Mouse (Mus musculus): ENCODE results near the gene Scarf1. TPM values are rescaled to one million over a fixed set of nuclear protein-coding genes. Genes with fewer than 3 reads are reported as not detected.

Gene Scarf1
- polyA plus RNA-seq, 1 experiment from 2014 or later: 2.7 TPM

- H3K4me1 ChIP-seq (ENCODE audit: control insufficient read depth, insufficient read depth, low read length): peaks cover 10% of the 10 kb centered on the region
- H3K9ac ChIP-seq (ENCODE audit: low read length): no peak overlapping the region
- H3K9me3 ChIP-seq (replicated peaks; ENCODE audit: control insufficient read depth, low read length): no peaks in the 10 kb centered on the region
- ATAC-seq (no peak), DNase-seq (ENCODE audit: low spot score) (no peak)
- no peaks in the 10 kb centered on the region for H3K27me3 ChIP-seq (replicated peaks; ENCODE audit: control insufficient read depth, insufficient read depth, low read length)
- H3K27ac ChIP-seq (ENCODE audit: low read depth, low read length): no peak overlapping the region
- peaks cover 40% of the 10 kb centered on the region for H3K36me3 ChIP-seq (ENCODE audit: control insufficient read depth, insufficient read depth, low read length)
- 90% methylated on average over 17 of the region's 17 CpGs for WGBS
- H3K4me2 ChIP-seq (ENCODE audit: low read length): no peak overlapping the region
- H3K4me3 ChIP-seq (ENCODE audit: low read depth, low read length): no peak overlapping the region
Observed at GRCm38 (mm10) chr11:75570375-75571125, 57.2 kb downstream of the Scarf1 start.

DNA sequence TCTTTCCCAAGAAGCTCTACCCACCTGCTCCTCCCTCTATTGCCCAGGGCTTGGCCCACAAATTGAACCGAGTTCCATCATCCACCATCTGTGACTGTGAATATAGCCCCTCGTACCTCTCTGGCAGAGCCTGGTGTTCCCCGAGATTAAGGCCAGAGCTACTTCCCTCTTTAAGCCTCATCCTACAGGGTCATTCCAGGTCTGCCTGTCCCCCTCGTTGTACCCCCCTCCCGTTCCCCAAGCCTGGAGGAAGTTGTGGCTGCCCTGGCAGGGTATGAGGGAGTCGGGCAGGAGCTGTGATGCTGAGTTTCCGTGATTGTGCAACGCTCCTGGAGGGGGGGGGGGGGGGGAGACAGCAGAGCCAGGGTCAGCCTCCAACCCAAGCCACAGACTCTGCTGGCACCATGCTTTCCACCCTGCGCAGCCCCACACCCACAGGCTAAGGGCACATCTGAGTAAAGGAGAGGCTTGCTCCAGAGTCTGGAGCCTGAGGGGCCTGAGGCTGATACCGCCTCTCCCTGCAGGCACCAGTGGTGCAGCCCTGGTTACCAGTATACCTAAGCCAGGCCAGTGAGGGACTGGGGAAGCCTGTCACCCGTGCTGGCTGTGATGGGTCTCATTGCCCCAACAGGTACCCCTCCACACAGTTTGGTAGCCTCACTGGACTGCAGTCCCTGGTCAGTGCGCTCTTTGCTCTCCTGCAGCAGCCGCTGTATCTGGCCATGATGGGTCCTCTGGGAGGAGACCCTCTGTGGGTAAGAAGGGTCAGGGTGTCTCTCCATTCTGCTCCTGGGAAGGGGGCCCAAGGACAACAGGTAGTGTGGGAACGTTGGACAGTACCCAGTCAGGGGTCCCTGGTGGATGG lies 58.0 kb downstream of the Scarf1 start:
- DNase-seq (ENCODE audit: low spot score): no peak
- Histone ChIP-seq H3K36me3 (ENCODE audit: control insufficient read depth, insufficient read depth, low read length) (peaks cover 36% of the 10 kb centered on the region), H3K4me3 (ENCODE audit: low read depth, low read length) (no peak overlapping the region), H3K4me2 (ENCODE audit: low read length) (no peak overlapping the region), H3K27me3 (replicated peaks; ENCODE audit: control insufficient read depth, insufficient read depth, low read length) (no peaks in the 10 kb centered on the region), H3K9me3 (replicated peaks; ENCODE audit: control insufficient read depth, low read length) (no peaks in the 10 kb centered on the region), H3K27ac (ENCODE audit: low read depth, low read length) (no peak overlapping the region), H3K4me1 (ENCODE audit: control insufficient read depth, insufficient read depth, low read length) (peaks cover 10% of the 10 kb centered on the region), H3K9ac (ENCODE audit: low read length) (no peak overlapping the region)
- 75% methylated on average over 13 of the region's 14 CpGs for WGBS
- no peak for ATAC-seq

DNA sequence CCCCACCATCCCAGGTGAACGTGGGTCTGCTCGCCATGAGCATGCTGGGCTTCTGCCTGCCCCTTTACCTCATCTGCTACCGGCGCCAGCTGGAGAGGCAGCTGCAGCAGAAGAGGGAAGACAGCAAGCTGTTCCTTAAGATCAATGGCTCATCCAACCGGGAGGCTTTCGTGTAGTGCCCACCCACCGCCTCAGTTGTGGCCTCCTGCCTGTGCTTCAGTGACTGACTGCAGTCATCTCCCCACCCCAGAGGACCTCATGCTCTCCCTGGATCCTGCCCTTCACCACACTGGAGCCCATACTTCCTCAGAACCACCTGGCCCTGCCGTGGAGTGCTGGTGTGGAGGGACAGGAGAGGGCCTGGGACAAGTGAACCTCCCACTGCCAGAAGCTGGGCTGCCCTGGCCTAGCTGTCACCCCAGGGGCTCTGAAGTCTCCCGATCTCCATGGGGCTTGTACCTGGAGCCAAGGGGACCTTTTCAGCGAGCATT lies 59.0 kb downstream of the Scarf1 start:
- H3K9ac ChIP-seq (ENCODE audit: low read length): peak overlapping the region; percentile 51
- WGBS: 5% methylated on average over 10 of the region's 10 CpGs
- DNase-seq (ENCODE audit: low spot score) (peak; percentile 32), ATAC-seq (peak; percentile 12; the same call in 1 of the 2 replicates)
- H3K27me3 ChIP-seq (replicated peaks; ENCODE audit: control insufficient read depth, insufficient read depth, low read length): no peaks in the 10 kb centered on the region
- no peaks in the 10 kb centered on the region for H3K9me3 ChIP-seq (replicated peaks; ENCODE audit: control insufficient read depth, low read length)
- peaks cover 10% of the 10 kb centered on the region for H3K4me1 ChIP-seq (ENCODE audit: control insufficient read depth, insufficient read depth, low read length)
- peak overlapping the region; percentile 58; the same call in 1 of the 2 replicates for H3K27ac ChIP-seq (ENCODE audit: low read depth, low read length)
- peaks cover 27% of the 10 kb centered on the region for H3K36me3 ChIP-seq (ENCODE audit: control insufficient read depth, insufficient read depth, low read length)
- H3K4me2 ChIP-seq (ENCODE audit: low read length): no peak overlapping the region
- H3K4me3 ChIP-seq (ENCODE audit: low read depth, low read length): no peak overlapping the region

GRCm38 (mm10) chr11:75572854-75573650 lies 59.7 kb downstream of the Scarf1 start:
- Histone ChIP-seq H3K4me1 (ENCODE audit: control insufficient read depth, insufficient read depth, low read length) (peaks cover 10% of the 10 kb centered on the region), H3K9me3 (replicated peaks; ENCODE audit: control insufficient read depth, low read length) (no peaks in the 10 kb centered on the region), H3K36me3 (ENCODE audit: control insufficient read depth, insufficient read depth, low read length) (peaks cover 21% of the 10 kb centered on the region), H3K9ac (ENCODE audit: low read length) (peak overlapping the region; percentile 51), H3K27ac (ENCODE audit: low read depth, low read length) (peak overlapping the region; percentile 58), H3K4me2 (ENCODE audit: low read length) (no peak overlapping the region), H3K4me3 (ENCODE audit: low read depth, low read length) (no peak overlapping the region), H3K27me3 (replicated peaks; ENCODE audit: control insufficient read depth, insufficient read depth, low read length) (no peaks in the 10 kb centered on the region)
- DNase-seq (ENCODE audit: low spot score) (peak; percentile 94), ATAC-seq (peak; percentile 93)
- WGBS: 3% methylated on average over 12 of the region's 12 CpGs

DNA sequence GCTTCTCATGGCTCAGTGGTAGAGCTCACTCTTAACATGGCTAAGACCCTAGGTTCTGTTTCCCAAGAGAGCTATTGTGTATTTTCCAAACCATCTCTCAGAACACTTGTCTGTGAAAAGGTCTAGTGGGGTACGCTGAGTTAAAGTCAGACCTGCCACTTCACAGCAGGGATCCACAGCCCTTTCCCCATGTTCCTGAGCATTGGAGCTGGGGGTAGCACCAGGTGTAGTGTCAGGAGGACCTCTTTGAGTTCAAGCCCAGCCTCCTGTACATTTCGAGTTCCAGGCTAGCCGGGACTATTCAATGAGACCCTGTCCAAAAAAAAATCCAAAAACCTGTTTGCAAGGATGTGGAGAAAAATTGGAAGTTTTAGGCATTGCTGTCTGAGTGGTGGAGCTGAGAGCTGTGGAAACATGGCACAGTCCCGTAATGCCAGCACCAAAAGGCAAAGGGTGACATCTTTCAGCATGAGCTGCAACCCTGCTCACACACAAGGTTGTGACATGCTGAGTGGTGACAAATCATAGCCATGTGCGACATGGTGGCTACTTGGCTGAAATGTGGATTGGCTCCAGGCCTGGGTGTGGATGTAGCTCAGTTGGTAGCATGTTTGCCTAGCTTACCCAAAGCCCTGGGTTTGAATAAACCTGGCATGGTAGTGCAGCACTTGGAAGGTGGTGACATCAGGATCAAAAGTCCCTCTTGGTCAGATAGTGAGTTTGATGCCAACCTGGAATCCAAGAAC lies 61.2 kb downstream of the Scarf1 start:
- DNase-seq (ENCODE audit: low spot score): no peak
- no peaks in the 10 kb centered on the region for H3K27me3 ChIP-seq (replicated peaks; ENCODE audit: control insufficient read depth, insufficient read depth, low read length)
- H3K4me1 ChIP-seq (ENCODE audit: control insufficient read depth, insufficient read depth, low read length): peaks cover 10% of the 10 kb centered on the region
- H3K9me3 ChIP-seq (replicated peaks; ENCODE audit: control insufficient read depth, low read length): no peaks in the 10 kb centered on the region
- ATAC-seq: no peak
- 85% methylated on average over 5 of the region's 5 CpGs for WGBS
- H3K36me3 ChIP-seq (ENCODE audit: control insufficient read depth, insufficient read depth, low read length): peaks cover 9% of the 10 kb centered on the region
- H3K4me3 ChIP-seq (ENCODE audit: low read depth, low read length): no peak overlapping the region
- no peak overlapping the region for H3K27ac ChIP-seq (ENCODE audit: low read depth, low read length)
- no peak overlapping the region for H3K9ac ChIP-seq (ENCODE audit: low read length)
- H3K4me2 ChIP-seq (ENCODE audit: low read length): no peak overlapping the region

- no peak overlapping the region for H3K27ac ChIP-seq (ENCODE audit: low read depth, low read length)
- H3K4me2 ChIP-seq (ENCODE audit: low read length): no peak overlapping the region
- WGBS: 76% methylated on average over 9 of the region's 9 CpGs
- H3K36me3 ChIP-seq (ENCODE audit: control insufficient read depth, insufficient read depth, low read length): peaks cover 2% of the 10 kb centered on the region; the same call in 1 of the 2 replicates
- no peaks in the 10 kb centered on the region for H3K27me3 ChIP-seq (replicated peaks; ENCODE audit: control insufficient read depth, insufficient read depth, low read length)
- peaks cover 10% of the 10 kb centered on the region for H3K4me1 ChIP-seq (ENCODE audit: control insufficient read depth, insufficient read depth, low read length)
- H3K9me3 ChIP-seq (replicated peaks; ENCODE audit: control insufficient read depth, low read length): no peaks in the 10 kb centered on the region
- no peak overlapping the region for H3K4me3 ChIP-seq (ENCODE audit: low read depth, low read length)
- no peak overlapping the region for H3K9ac ChIP-seq (ENCODE audit: low read length)
- DNase-seq (ENCODE audit: low spot score) (no peak), ATAC-seq (no peak)
Observed at GRCm38 (mm10) chr11:75575560-75576123, 62.3 kb downstream of the Scarf1 start.

Data from forebrain, embryonic 14.5 days (tissue).